Mouse (Mus musculus) embryonic facial prominence, embryonic 15.5 days (tissue): ENCODE data around the gene Zfp597. TPM values are rescaled to one million over a fixed set of nuclear protein-coding genes. Genes with fewer than 3 reads are reported as not detected.
A peak's percentile ranks its signal among the peaks of the same experiment; 100 is the strongest.
"Not testable (repeated sequence)": the region's sequence is repeated elsewhere in the genome, so short reads cannot be mapped to it uniquely, and the experiment has no call there.

Experiments used
- ATAC-seq: fragments of 200-750 bp; cut with Nextera tagmentation; 2 replicates; pipeline ENCODE4 v1.8.0; 2017; ENCODE audit warnings: low read depth, moderate TSS enrichment; ENCODE audit not compliant: insufficient number of reproducible peaks, low FRiP score, low TSS enrichment
- H3K27ac ChIP-seq: fragments of 300-500 bp; sonication (generic); replicated peaks from 2 replicates; pipeline ENCODE4 v1.5.1; 2015; ENCODE audit warnings: mild to moderate bottlenecking, inconsistent platforms
- H3K27me3 ChIP-seq: fragments of 300-500 bp; sonication (generic); 2 replicates; pipeline ENCODE4 v1.6.1; 2015; ENCODE audit warnings: inconsistent platforms
- H3K36me3 ChIP-seq: fragments of 300-500 bp; sonication (generic); 2 replicates; pipeline ENCODE4 v1.6.1; 2015; ENCODE audit warnings: mild to moderate bottlenecking, inconsistent platforms
- H3K4me1 ChIP-seq: fragments of 300-500 bp; sonication (generic); 2 replicates; pipeline ENCODE4 v1.6.1; 2015; ENCODE audit warnings: inconsistent platforms
- H3K4me2 ChIP-seq: fragments of 300-500 bp; sonication (generic); replicated peaks from 2 replicates; pipeline ENCODE4 v1.6.1; 2015; ENCODE audit warnings: mild to moderate bottlenecking, inconsistent platforms
- H3K4me3 ChIP-seq: fragments of 300-500 bp; sonication (generic); replicated peaks from 2 replicates; pipeline ENCODE4 v1.5.1; 2015; ENCODE audit warnings: mild to moderate bottlenecking, inconsistent platforms
- H3K9ac ChIP-seq: fragments of 300-500 bp; sonication (generic); 2 replicates; pipeline ENCODE4 v1.6.1; 2015; ENCODE audit warnings: inconsistent platforms
- H3K9me3 ChIP-seq: fragments of 300-500 bp; sonication (generic); replicated peaks from 2 replicates; pipeline ENCODE4 v1.6.1; 2016; ENCODE audit warnings: inconsistent platforms
- WGBS: fragments of 180-500 bp; shearing (Covaris S2); methylation state at CpG from one replicate; pipeline ENCODE4 v1.1.7; 2015; 5-methylcytosine and 5-hydroxymethylcytosine counted together
- polyA plus RNA-seq: library from polyadenylated mRNA; unstranded; fragments of >200 nt; fragmentation: Nextera tagmentation; extraction: Ambion mirVana; gene quantifications from 2 replicates; pipeline ENCODE4 v1.2.1, GENCODE M21; 2015

The Zfp597 gene
- polyA plus RNA-seq, 1 experiment from 2014 or later: 5.7 TPM

GRCm38 (mm10) chr16:3854437-3855182 is 29.8 kb downstream of the Zfp597 start:
- Histone ChIP-seq H3K9ac (no peak overlapping the region), H3K9me3 (no peaks in the 10 kb centered on the region), H3K4me3 (no peak overlapping the region), H3K4me2 (no peak overlapping the region), H3K36me3 (peaks cover 5% of the 10 kb centered on the region; the same call in 1 of the 2 replicates), H3K27me3 (no peaks in the 10 kb centered on the region), H3K27ac (no peak overlapping the region), H3K4me1 (no peaks in the 10 kb centered on the region)
- 65% methylated on average over 11 of the region's 11 CpGs for whole genome bisulfite sequencing
- no peak for ATAC-seq

DNA sequence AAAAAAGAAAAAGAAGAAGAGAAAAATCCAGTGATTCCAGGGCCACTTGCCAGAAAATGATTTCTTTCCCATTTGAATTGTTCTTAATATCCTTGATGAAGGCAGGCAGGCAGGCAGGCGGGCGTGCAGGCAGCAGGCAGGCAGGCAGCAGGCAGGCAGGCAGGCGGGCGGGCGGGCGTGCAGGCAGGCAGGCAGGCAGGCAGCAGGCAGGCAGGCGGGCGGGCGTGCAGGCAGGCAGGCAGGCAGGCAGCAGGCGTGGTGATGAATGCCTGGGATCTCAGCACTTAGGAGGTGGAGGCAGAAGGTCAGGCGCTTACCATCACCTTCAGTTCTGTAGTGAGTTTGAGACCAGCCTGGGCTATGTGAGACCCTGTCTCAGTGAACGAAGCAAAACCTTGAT is 31.8 kb downstream of the Zfp597 start:
- H3K4me1 ChIP-seq: peaks cover 5% of the 10 kb centered on the region; the same call in 1 of the 2 replicates
- WGBS: 28% methylated on average over 12 of the region's 12 CpGs
- no peaks in the 10 kb centered on the region for H3K9me3 ChIP-seq
- peaks cover 5% of the 10 kb centered on the region; the same call in 1 of the 2 replicates for H3K36me3 ChIP-seq
- H3K4me3 ChIP-seq: no peak overlapping the region
- no peak overlapping the region for H3K27ac ChIP-seq
- no peak overlapping the region for H3K4me2 ChIP-seq
- H3K27me3 ChIP-seq: no peaks in the 10 kb centered on the region
- no peak for ATAC-seq
- H3K9ac ChIP-seq: no peak overlapping the region

- not testable (repeated sequence) for H3K9ac ChIP-seq
Observed at GRCm38 (mm10) chr16:3851301-3851700, 33.1 kb downstream of the Zfp597 start.

DNA sequence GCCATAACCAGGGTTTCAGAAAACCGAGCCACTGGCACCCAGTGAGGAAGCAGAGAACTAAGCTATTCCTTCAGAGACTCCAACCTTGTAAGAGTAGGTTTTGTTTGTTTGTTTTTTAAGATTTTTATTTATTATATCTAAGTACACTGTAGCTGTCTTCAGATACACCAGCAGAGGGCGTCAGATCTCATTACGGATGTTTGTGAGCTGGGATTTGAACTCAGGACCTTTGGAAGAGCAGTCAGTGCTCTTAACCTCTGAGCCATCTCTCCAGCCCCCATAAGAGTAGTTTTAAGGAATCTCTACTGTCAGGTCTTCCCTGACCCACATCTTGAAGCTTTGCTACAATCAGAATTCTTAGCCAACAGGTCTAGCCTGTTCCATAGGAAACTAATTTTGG is 35.9 kb downstream of the Zfp597 start:
- Histone ChIP-seq H3K4me1 (peaks cover 9% of the 10 kb centered on the region; the same call in 1 of the 2 replicates), H3K9me3 (no peaks in the 10 kb centered on the region), H3K27me3 (no peaks in the 10 kb centered on the region), H3K27ac (no peak overlapping the region), H3K9ac (no peak overlapping the region), H3K4me3 (no peak overlapping the region), H3K36me3 (no peaks in the 10 kb centered on the region), H3K4me2 (no peak overlapping the region)
- ATAC-seq: no peak
- 70% methylated on average over 3 of the region's 3 CpGs for WGBS

More at GRCm38 (mm10) chr16:3851301-3851700, 33.1 kb downstream of the Zfp597 start:
- ATAC-seq, H3K27me3 ChIP-seq, H3K4me1 ChIP-seq, H3K9me3 ChIP-seq, H3K27ac ChIP-seq, H3K36me3 ChIP-seq, H3K4me2 ChIP-seq, H3K4me3 ChIP-seq: not testable (repeated sequence)
- 85% methylated on average over 13 of the region's 13 CpGs for WGBS

DNA sequence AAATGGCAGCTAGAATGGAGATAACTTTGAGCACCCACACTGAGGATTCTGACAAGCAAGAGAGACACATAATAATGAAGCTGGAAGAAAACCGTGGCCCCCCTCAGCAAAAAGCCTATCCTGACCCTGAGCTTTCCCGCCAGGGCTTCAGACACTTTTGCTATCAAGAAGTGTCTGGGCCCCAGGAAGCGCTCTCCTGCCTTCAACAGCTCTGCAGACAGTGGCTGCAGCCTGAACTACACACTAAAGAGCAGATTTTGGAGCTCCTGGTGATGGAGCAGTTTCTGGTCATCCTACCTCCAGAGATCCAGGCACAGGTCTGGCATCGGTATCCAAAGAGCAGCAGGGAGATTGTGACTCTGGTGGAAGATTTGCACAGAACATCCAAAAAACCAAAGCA is 36.5 kb downstream of the Zfp597 start:
- no peak for ATAC-seq
- Histone ChIP-seq H3K27ac (no peak overlapping the region), H3K4me1 (peaks cover 9% of the 10 kb centered on the region; the same call in 1 of the 2 replicates), H3K9ac (peak overlapping the region; percentile 50; the same call in 1 of the 2 replicates), H3K27me3 (no peaks in the 10 kb centered on the region), H3K4me3 (peak overlapping the region; percentile 83), H3K36me3 (no peaks in the 10 kb centered on the region), H3K4me2 (peak overlapping the region; percentile 66), H3K9me3 (no peaks in the 10 kb centered on the region)
- 73% methylated on average over 4 of the region's 4 CpGs for WGBS

DNA sequence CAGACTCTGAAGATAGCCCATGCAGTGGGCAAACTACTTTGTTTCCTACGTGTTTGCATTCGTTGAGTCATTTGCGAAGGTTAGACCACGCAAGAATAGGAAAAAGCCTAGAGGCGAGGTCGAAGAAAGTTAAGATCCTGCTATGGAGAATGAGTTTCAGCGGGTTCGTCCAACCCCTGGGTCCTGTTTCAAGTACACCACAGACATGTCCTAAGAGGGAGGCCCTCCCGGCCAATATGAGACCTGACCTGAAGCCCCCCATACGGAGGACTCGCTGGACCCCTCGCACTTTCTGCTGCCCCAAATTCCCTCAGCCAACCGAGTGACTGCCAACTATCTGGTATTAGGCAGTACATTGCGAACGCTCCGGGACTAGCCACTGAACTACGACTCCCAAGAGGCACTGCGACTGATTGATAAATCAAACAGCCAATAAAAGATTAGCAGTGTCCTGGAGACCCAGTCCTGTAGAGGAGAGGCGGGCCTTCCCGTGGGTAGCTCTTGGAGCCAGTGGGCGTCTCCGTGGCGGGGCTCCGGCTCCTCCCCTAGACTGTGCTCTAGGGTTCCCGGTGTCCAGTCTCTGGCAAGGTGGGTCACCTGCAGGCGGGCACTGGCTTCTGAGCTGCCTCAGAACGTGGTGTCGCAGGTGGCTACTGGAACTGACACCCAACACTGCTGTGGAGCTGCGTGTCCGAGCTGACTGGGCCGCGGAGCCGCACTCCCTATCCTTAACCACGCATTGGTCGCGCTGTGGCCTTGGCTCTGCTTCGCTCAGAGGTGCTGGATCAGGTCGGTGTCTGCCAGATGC is 37.4 kb downstream of the Zfp597 start, which contains the start of gene Zfp174:
Zfp174 (plus strand) TSS at position 558 of the 808 bp plus-strand sequence.
- ATAC-seq: peak; percentile 100
- Histone ChIP-seq H3K4me3 (peak within 1 kb of the TSS; percentile 83), H3K9ac (peak within 1 kb of the TSS; percentile 50), H3K9me3 (no peaks in the 10 kb centered on the region), H3K27ac (no peak within 1 kb of the TSS; the same call in 1 of the 2 replicates), H3K27me3 (no peaks in the 10 kb centered on the region), H3K4me1 (peaks cover 9% of the 10 kb centered on the region; the same call in 1 of the 2 replicates), H3K4me2 (peak within 1 kb of the TSS; percentile 66), H3K36me3 (no peaks in the 10 kb centered on the region)
- WGBS: 3% methylated on average over 38 of the region's 38 CpGs

DNA sequence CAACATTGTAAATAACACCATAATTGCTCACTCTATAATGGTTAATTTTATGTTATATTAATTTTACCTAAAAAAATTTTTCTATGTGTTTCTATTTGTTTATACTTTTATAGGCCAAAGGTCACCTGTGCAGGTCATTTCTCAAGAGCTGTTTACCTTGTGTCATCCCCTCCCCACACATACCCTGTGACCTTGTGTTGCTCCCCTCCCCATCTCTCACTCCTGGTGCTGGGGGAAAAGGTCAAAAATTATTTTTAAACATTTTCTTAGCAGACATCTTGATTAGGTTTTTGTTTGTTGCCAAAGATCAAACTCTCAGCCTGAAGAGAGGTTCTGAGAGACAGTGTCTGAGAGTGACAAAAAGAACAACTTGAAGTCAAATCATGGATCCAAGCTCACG is 40.6 kb downstream of the Zfp597 start:
- Histone ChIP-seq H3K4me2 (no peak overlapping the region), H3K27me3 (no peaks in the 10 kb centered on the region), H3K27ac (no peak overlapping the region), H3K4me3 (no peak overlapping the region), H3K9ac (no peak overlapping the region), H3K9me3 (no peaks in the 10 kb centered on the region), H3K36me3 (no peaks in the 10 kb centered on the region), H3K4me1 (peaks cover 9% of the 10 kb centered on the region; the same call in 1 of the 2 replicates)
- WGBS: 65% methylated on average over 1 of the region's 1 CpGs
- ATAC-seq: no peak

- Histone ChIP-seq H3K9ac (no peak overlapping the region), H3K36me3 (no peaks in the 10 kb centered on the region), H3K4me3 (no peak overlapping the region), H3K4me1 (peaks cover 8% of the 10 kb centered on the region; the same call in 1 of the 2 replicates), H3K27ac (no peak overlapping the region), H3K27me3 (no peaks in the 10 kb centered on the region), H3K9me3 (no peaks in the 10 kb centered on the region), H3K4me2 (no peak overlapping the region)
- 24% methylated on average over 4 of the region's 4 CpGs for WGBS
- ATAC-seq: no peak
Observed at GRCm38 (mm10) chr16:3842989-3843388, 41.4 kb downstream of the Zfp597 start.

DNA sequence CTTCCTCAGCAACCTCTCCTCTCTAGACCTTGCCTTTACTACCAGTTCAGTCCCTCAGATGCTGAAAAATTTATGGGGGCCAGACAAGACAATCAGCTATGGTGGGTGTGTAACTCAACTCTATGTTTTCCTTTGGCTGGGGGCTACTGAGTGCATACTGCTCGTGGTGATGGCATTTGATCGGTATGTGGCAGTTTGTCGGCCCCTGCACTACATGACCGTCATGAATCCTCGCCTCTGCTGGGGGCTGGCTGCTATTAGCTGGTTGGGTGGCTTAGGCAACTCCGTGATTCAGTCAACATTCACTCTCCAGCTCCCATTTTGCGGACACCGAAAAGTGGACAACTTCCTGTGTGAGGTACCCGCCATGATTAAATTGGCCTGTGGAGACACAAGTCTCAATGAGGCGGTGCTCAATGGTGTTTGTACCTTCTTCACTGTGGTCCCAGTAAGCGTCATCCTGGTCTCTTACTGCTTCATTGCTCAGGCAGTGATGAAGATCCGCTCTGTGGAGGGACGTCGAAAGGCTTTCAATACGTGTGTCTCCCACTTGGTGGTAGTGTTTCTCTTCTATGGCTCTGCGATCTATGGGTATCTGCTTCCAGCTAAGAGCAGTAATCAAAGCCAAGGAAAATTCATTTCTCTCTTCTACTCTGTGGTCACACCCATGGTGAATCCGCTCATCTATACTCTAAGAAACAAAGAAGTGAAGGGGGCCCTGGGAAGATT is 45.0 kb downstream of the Zfp597 start:
- H3K4me3 ChIP-seq: no peak overlapping the region
- H3K27me3 ChIP-seq: no peaks in the 10 kb centered on the region
- H3K4me1 ChIP-seq: no peaks in the 10 kb centered on the region
- no peaks in the 10 kb centered on the region for H3K36me3 ChIP-seq
- no peak overlapping the region for H3K27ac ChIP-seq
- H3K4me2 ChIP-seq: no peak overlapping the region
- H3K9me3 ChIP-seq: no peaks in the 10 kb centered on the region
- ATAC-seq: no peak
- 52% methylated on average over 17 of the region's 17 CpGs for WGBS
- H3K9ac ChIP-seq: no peak overlapping the region

DNA sequence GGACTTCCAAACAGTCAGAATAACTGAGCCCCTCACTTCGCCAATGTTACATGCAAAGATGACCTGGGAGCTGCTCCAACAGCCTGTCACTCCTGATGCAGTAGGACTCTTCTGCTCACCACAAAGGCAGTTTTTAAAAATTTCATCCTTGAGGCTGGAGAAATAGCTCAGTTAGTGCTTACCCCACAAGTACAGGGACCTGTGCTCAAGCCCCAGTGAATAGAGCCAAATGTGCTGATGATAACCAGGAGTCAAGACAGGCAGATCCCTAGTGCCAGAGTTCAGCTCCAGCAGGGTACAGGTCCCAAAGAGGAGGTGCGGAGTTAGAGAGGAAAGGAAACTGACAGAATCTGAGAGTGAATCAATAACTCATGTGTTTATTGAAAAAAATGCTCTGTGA is 48.9 kb downstream of the Zfp597 start:
- H3K36me3 ChIP-seq: no peaks in the 10 kb centered on the region
- no peaks in the 10 kb centered on the region for H3K27me3 ChIP-seq
- H3K9me3 ChIP-seq: no peaks in the 10 kb centered on the region
- H3K4me1 ChIP-seq: no peaks in the 10 kb centered on the region
- no peak overlapping the region for H3K27ac ChIP-seq
- no peak overlapping the region for H3K4me3 ChIP-seq
- WGBS: 77% methylated on average over 2 of the region's 2 CpGs
- no peak overlapping the region for H3K9ac ChIP-seq
- no peak overlapping the region for H3K4me2 ChIP-seq
- ATAC-seq: no peak

DNA sequence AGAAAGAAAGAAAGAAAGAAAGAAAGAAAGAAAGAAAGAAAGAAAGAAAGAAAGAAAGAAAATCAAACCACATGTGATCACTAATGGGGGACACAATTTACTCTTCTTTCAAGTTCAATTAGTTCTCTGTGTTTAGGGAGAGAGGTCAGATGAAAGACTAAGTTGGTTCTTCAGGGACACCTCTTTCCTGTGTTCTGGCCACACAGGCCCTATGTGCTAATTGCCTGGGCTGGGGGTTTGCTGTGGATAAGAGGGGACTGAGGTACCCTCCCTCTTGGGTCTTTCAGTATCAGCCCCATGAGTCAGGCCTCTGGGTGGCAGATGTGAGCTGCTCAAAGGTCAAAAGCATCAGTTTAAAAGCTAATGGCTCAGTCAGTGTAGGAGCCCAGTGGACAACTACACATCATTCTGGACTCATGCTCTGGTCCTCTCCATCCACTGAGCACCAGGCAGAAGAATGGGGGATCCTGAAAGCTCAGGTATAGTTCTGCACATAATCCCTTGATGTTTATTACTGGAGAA is 53.7 kb downstream of the Zfp597 start, which contains the start of gene Olfr15:
Olfr15 (plus strand) TSS at position 291 of the 522 bp plus-strand sequence.
- Histone ChIP-seq H3K4me1 (no peaks in the 10 kb centered on the region), H3K9ac (no peak within 1 kb of the TSS), H3K27me3 (no peaks in the 10 kb centered on the region), H3K27ac (no peak within 1 kb of the TSS), H3K4me2 (no peak within 1 kb of the TSS), H3K9me3 (no peaks in the 10 kb centered on the region), H3K4me3 (no peak within 1 kb of the TSS), H3K36me3 (no peaks in the 10 kb centered on the region)
- ATAC-seq: no peak
